Mouse (Mus musculus) kidney, postnatal 10 days (tissue): Measurements from ENCODE around the gene Cldn14.

Experiments used
- DNase-seq: peaks from one replicate; pipeline ENCODE4 v3.0.0; 2021; ENCODE audit warnings: mixed read lengths

Gene Cldn14

DNA sequence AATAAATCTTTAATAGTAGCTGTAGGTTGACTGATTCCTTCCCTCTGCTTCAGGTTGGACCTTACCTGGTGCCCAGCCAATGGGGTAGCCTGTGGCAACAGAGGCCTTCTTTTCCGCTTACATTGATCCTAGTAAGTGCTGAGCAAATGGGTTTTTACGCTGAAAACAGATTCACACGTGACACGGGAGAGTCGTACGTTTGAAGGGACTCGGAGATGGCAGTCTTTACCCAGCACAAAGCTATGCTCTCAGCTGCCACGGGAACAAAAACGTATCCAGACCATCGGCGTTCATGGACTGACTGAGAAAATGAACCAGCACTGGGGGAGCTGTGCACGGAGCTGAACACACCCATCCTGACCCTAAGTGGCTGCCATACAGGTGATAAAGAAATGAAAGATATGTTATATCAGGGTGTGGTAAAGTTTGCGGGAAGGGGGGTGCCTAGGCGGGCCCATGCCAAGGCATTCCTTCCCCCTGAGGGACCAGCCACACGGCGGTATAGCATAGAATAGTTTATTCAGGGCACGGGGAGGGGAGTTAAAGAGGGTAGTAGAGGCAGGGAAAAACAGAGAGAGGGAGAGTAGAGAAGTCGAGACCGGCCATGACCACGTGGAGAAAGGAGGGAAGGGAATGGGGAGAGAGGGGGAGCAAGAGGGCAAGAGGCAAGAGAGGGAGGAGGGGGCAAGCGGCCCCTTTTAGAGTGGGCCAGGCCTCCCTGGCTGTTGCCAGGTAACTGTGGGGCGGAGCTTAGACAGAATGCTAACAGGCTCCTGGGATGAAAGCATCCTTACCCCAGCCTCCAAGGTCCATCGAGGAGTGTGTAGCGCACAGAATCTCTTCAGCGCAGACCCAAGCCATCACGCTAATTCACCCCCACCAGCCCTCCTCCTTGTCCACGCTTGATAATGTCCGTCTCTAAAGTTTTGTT lies 97.6 kb downstream of the Cldn14 start:
- peak; percentile 36 for DNase-seq

DNA sequence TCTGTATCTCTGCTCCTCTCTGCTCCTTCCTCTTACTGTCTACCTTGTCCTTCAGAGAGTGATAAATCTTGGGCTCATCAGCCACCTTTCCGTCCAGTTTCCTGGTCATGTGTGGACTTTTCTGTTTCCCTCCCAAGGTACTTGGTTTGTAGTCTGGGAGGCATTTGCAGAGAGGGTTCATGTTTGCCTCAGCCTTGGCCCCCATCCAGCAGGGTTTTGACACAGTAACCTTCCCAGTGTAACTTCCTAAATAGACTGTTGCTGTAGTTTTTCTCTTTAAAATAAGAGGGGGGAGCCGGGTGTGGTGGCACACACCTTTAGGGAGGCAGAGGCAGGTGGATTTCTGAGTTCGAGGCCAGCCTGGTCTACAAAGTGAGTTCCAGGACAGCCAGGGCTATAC lies 98.7 kb downstream of the Cldn14 start:
- peak; percentile 64 for DNase-seq

GRCm38 (mm10) chr16:93908196-93908595 lies 100.4 kb downstream of the Cldn14 start:
- no peak for DNase-seq

DNA sequence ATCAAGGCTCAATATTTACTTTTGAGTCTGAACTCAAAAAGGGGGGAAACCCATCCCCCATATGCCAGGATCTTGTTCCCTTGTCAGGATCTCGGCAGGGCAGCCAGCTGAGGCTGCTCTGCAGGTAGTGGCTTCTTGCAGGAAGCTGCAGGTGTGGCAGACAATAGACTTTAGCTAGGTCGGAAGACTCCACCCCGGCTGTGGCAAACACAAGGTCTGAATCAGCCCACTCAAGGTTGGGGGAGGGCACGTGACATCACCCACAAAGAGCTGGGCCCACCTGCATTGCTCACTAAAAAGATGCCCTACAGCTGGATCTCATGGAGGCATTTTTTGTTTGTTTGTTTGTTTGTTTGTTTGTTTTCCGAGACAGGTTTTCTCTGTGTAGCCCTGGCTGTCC lies 100.9 kb downstream of the Cldn14 start:
- no peak for DNase-seq

GRCm38 (mm10) chr16:93906156-93907014 lies 102.3 kb downstream of the Cldn14 start:
- peak; percentile 86 for DNase-seq

DNA sequence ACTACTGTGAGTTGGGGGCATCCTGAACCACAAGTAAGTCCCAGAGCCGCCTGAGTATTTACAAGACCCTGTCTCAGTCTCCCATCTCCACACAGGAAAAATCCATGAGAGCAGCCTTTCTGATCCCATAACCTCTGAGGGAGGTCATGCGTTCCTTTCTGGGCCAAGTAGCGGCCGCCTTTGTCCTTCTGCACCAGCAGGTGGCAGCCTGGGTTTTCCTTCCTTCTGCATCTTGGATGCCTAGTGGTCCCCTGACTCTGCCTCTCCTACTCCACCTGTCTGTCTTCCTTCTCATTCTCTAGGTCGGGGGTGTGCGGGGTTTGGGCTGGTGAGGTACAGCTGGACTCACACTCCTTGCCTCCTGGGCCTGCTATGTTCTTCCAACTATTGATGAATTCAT lies 105.6 kb downstream of the Cldn14 start:
- DNase-seq: peak; percentile 56

DNA sequence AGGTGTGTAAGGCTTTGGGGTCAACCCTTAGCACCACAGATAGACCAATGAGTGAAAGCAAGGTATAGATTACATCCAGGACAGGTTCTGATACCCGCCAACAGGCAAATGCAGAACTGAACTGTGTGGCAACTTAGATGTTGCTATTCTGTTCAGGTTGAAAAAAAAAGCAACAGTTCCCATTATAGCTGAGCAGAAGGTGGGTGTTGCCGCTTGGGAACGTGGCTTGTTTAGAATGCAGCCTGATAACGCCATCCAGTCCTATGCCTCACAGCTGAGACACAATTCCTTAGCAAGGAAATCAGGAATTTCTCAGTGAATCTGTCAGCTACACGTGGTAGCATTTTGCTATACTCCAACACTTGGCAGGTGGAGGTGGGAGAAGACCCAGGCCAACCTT lies 115.4 kb downstream of the Cldn14 start:
- no peak for DNase-seq

- no peak for DNase-seq
Observed at GRCm38 (mm10) chr16:93890948-93891604, 117.6 kb downstream of the Cldn14 start.

DNA sequence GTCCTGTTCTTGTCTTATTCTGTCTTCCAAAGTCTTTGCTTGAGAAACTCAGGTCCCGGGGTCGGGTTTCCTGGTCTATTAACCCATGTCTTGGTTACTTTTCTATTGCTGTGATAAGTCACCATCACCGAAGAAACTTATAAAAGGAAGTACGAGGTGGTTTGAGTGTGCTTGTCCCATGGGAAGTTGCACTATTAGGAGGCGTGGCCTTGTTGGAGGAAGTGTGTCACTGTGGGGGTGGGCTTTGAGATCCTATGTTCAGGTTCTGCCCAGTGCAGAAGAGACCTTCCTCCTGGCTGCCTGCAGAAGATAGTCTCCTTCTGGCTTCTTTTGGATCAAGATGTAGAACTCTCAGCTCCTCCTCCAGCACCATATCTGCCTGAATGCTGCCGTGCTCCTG lies 120.2 kb downstream of the Cldn14 start:
- DNase-seq: no peak

DNA sequence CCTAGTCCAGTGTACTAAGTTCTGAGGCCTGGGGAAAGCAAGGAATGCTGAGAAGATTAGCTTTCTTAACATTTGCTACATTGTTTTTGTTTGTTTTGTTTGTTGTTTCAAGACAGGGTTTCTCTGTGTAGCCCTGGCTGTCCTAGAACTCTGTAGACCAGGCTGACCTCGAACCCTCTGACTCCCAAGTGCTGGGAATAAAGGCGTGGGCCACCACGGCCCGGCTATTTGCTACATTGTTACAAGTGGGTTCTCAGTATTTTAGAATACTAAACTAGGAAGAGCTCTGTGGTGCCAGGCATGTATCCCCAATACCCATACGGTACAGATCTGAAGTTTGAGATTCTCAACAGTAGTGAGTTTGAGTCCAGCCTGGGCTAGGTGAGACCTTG lies 123.9 kb downstream of the Cldn14 start:
- DNase-seq: no peak

GRCm38 (mm10) chr16:93884086-93884721 lies 124.4 kb downstream of the Cldn14 start:
- DNase-seq: peak; percentile 46

- DNase-seq: peak; percentile 98
Observed at GRCm38 (mm10) chr16:93883423-93884085, 125.1 kb downstream of the Cldn14 start, which contains the start of gene Chaf1b. Gene Chaf1b (plus strand): TSS chr16:93883901.

- DNase-seq: no peak
Observed at GRCm38 (mm10) chr16:93877612-93878380, 130.8 kb downstream of the Cldn14 start.

GRCm38 (mm10) chr16:93874841-93875240 lies 133.8 kb downstream of the Cldn14 start:
- no peak for DNase-seq
